Mouse (Mus musculus) kidney, postnatal 25 days (tissue): Measurements from ENCODE around the gene Gpr142.

Experiments used
- DNase-seq, 2 experiments: peaks; one replicate each; pipeline ENCODE4 v3.0.0; 2021; ENCODE audit warnings: mixed read lengths in 2 of 2

Gene Gpr142

GRCm38 (mm10) chr11:114802540-114803267 is 4.0 kb downstream of the Gpr142 start:
- no peak for DNase-seq

DNA sequence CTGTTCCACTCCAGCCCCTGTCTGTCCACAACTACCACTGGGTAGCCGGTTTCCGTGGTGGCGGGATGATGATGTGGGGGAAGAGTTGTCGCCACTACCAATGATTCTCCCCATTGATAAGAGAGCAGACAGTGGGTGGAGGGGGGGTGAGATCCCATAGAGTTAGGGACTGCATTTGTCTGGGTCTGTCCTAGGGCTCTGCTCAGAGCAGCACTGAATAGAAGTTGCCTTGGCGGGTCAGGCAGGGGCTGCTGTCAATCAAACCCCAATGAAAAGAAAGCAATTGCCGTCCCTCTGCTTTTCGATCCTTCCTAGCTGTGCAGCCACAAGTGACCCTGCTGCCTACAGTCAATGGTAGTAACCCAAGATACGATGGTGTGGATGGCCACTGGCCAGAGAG is 5.3 kb downstream of the Gpr142 start:
- no peak for DNase-seq

- DNase-seq, result no peak
These were observed 8.3 kb downstream of the Gpr142 start for GRCm38 (mm10) chr11:114807025-114807424.

DNA sequence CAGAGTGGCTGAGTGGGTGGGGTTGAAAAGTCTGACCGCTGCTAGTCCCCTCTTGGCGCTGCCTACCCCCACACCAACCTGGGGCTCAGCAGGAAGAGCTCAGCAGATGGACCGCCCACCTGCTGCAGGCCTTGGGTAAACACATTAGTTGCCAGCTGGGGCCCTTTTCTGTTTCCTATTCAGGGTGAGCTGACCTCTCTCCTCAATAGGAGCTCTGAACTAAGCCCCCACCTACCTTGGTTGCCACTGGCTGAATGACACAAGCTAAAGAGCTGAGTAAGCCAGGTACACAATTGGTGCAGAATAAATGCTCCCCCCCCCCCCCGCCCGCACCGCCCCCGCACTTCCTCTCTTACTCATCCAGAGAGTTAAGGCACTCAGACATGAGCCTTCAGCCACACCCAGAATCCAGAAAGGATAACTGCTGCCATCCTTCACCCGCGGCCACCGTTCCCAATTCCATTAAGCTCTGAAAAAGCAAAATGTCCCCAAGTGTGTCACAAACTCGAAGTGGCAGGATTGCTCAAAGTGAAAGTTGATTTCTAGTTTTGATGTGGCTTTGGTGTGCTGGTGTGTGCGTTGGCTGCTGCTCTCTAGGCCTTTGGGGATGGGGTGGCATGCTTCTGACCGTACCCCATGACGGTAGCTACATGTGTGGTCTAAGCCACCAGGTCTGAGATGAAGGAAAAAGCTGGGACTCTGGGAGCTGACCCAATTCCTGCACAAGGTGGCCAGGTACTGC is 9.1 kb downstream of the Gpr142 start:
- no peak for DNase-seq

GRCm38 (mm10) chr11:114809371-114809770 is 10.6 kb downstream of the Gpr142 start:
- DNase-seq, result peak in 1 of 2 experiments; percentile 36

GRCm38 (mm10) chr11:114810344-114810743 is 11.6 kb downstream of the Gpr142 start:
- DNase-seq, result no peak

- DNase-seq, result peak; percentile 91 to 96
These were observed 14.1 kb downstream of the Gpr142 start for GRCm38 (mm10) chr11:114812731-114813240.

GRCm38 (mm10) chr11:114814873-114815592 is 16.3 kb downstream of the Gpr142 start:
- DNase-seq, result no peak

DNA sequence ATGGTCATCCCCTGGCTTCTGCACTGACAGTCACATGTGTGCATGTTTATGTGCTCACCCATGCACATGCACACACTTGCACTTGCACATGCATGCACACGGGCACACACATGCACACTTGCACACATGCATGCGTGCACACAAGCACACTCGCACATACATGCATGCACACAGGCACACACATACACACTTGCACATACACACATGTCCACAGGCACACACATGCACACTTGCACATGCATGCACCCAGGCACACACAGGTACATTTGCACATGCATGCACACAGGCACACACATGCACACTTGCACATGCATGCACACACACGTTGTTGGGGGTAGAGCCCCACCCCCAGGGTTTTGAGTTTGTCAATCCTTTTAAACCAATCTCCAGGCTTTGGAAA is 18.2 kb downstream of the Gpr142 start:
- no peak for DNase-seq

GRCm38 (mm10) chr11:114818185-114818584 is 19.5 kb downstream of the Gpr142 start:
- DNase-seq, result no peak

DNA sequence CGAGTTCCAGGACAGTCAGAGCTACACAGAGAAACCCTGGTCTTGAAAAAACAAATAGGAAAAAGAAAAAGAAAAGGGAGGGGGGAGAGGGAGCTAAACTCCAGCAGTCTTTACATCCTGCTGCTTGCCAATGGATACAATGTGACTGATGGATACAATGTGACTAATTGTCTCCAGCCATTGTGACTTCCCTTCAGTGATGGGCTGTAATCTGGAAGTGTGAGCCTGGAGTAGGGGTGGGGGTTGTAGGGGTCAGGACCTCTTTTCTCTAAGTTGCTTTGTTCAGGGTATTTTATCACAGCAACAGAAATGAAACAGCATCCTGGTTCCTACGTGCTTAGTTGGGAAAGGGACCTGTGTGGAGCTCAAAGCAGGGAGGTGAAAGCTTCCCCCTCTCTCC is 20.4 kb downstream of the Gpr142 start:
- DNase-seq, result no peak

DNA sequence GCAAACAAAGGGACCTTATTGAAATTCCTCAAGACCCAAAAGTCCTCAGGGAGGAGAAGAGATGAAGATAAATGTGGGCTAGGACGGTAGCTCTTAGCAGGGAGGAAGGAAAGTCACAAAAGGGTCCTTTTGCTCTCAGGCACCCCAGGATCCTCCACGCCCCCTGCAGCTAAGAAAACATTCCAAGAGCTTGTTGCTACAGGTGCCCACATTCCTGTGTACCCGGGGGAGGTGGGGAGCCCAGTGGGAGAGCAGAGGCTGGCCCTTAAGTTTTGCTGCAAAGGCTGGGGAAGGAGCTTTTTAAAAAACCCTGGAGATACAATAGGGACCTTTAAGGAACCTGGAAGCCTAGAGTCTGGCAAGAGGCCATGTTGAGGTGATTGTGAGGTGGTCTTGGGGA is 21.7 kb downstream of the Gpr142 start:
- DNase-seq, result no peak

DNA sequence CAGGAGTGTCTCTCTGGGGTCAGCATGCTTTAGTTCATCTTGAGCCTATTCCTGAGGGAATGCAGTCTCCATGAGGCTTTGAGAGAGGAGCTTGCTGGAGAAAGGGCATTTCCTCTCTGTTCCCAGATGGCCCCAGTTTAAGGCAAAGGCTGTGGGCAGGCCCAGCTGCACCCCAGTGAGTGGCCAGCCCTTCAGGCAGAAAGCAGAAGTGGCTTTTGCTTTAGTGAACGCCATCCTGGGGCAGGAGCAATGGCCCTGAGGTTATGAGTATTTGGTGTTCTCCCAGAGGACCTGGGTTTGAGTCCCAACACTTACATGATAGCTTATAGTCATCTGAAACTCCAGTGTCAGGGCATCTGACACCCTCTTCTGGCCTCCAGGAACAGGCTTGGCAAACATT is 22.6 kb downstream of the Gpr142 start:
- no peak for DNase-seq

- peak; percentile 87 to 89 for DNase-seq
These were observed 24.0 kb downstream of the Gpr142 start for GRCm38 (mm10) chr11:114822727-114823126.

GRCm38 (mm10) chr11:114823199-114823725 is 24.5 kb downstream of the Gpr142 start:
- no peak for DNase-seq

DNA sequence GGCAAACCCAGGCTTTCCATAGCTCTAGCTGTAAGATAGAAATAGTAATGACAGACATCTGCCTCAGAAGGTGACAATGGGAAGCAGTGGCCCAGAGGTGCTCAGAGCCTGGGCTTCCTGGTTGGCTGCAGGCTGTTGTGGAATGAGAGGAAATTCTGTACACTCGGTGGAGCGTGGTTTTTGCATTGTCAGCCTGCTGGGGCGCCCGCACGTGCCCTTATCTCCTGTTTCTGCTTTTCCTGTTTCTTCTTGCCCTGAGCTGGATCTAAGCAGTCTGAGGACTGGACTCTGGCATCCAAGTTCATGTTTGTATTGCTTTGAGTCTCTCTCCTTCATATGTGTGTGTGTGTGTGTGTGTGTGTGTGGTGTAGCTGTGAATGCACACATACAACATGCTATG is 28.0 kb downstream of the Gpr142 start:
- DNase-seq, result peak; percentile 79 to 90

GRCm38 (mm10) chr11:114829499-114830432 is 31.0 kb downstream of the Gpr142 start:
- peak; percentile 84 to 95 for DNase-seq

DNA sequence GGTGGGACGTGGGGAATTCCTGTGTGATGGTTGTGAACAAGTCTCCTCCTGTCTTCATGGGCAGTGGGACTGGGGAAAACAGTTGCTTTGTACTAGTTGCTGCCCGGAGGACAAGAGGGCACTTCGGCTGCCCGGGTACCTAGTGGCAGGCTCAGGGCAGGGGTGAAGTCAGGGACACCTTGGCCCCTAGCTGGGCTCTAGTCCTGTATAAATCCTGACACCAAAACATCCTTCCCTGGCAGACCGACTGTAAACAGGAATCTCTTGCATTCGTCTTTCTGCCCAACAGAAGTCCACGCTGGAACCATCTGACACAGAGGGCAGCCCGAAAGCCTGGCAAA is 31.7 kb downstream of the Gpr142 start:
- DNase-seq, result peak in 1 of 2 experiments; percentile 87

DNA sequence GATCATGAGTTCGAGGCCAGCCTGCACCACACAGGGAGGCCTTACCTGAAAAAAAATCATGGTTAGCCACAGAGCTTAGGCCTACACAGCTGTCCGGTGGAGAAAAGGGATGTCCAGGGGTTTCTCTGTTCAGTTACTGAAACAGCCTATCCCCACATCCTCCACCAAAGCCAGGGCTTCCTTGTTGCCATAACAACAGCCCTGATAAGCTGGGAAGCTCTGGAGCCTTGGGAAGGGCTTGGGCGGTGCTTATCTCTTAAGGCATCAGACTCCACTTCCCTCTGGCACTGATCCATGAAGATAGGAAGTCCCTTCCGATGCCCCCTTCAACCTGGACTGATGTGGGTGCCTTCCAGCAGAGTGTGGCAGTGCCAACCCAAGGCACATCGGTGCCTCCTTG is 34.4 kb downstream of the Gpr142 start:
- DNase-seq, result no peak

- DNase-seq, result peak in 1 of 2 experiments; percentile 49
These were observed 45.2 kb downstream of the Gpr142 start for GRCm38 (mm10) chr11:114843818-114844463.

GRCm38 (mm10) chr11:114844464-114845220 is 45.9 kb downstream of the Gpr142 start:
- DNase-seq, result peak; percentile 64 to 83
